Mouse (Mus musculus): ENCODE data around the gene Glod5.

DNA sequence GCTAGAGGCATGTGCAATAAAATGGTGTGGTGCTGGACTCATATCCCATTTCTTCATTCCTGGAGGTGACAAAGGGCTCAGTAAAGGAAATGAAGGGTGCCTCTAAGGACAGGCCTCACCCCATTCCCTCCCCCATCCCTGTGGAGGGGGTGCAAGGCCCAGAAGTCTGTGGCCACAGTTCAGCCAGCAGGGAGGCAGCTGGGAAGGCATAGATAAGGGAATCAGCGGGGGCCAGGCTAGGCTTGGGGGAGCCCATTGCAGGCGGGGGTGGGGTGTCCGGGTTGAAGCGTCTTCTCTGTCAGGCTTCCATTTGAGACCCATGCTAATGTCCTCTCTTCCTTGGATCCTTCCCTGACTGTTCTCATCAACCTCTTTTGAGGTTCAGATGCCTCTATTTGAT lies 47.0 kb downstream of the Glod5 start:
- TF ChIP-seq CTCF (IDR thresholded peaks at IDR 0.05; ENCODE audit: control insufficient read depth, insufficient read depth, insufficient read length) (no peak), MYOG (IDR thresholded peaks at IDR 0.05; ENCODE audit: control insufficient read depth, extremely low read depth, insufficient read length) (no peak), FOSL1 (IDR thresholded peaks at IDR 0.05; ENCODE audit: insufficient read depth, low read length, poor library complexity, severe bottlenecking) (no peak), MYOD1 (IDR thresholded peaks at IDR 0.05; ENCODE audit: control insufficient read depth, insufficient read length, low read depth) (no peak), CEBPB (IDR thresholded peaks at IDR 0.05; ENCODE audit: low read depth) (no peak), USF1 (IDR thresholded peaks at IDR 0.05; ENCODE audit: low read depth) (no peak), MAX (IDR thresholded peaks at IDR 0.05) (no peak)
